ENCODE assay signal across 21 mouse cellular contexts in genomic region chr14:99205865-99206264, GRCm38 (mm10).
A peak's percentile ranks its signal among the peaks of the same experiment; 100 is the strongest.
DNase-seq lines count a peak whose midpoint lies in the region; ATAC-seq and TF ChIP-seq lines count a peak whose summit lies in the region.
"Had no signal": no experiment of that assay in that cellular context is flagged by ENCODE, and none has a peak within 500 bp of the region (broad histone marks: within the 10 kb centered on the region; RNA-seq: fewer than 3 reads in every experiment).

No protein-coding gene starts in this region.

- H3K9ac ChIP-seq in intestine, embryonic 16.5 days (ENCODE audit: low read depth, low read length) = no peak overlapping the region
- no peak overlapping the region for H3K9ac ChIP-seq in intestine, embryonic 15.5 days
- H3K9ac ChIP-seq in intestine, postnatal 0 days (ENCODE audit: low read depth, low read length) = no peak overlapping the region
- H3K9ac ChIP-seq in heart, embryonic 12.5 days = no peak overlapping the region
- no peak overlapping the region for H3K9ac ChIP-seq in forebrain, postnatal 0 days
- H3K9ac ChIP-seq: embryonic facial prominence, embryonic 12.5 days; forebrain, embryonic 12.5 days had no signal

- 0 out of 2 replicates have a peak, but pooled peaks cover 4% of the 10 kb centered on the region for H3K36me3 ChIP-seq in intestine, embryonic 16.5 days (ENCODE audit: control insufficient read depth, insufficient read depth, low read length)
- H3K36me3 ChIP-seq in intestine, embryonic 15.5 days = no peaks in the 10 kb centered on the region
- peaks cover 4% of the 10 kb centered on the region; the same call in 1 of the 2 replicates for H3K36me3 ChIP-seq in intestine, postnatal 0 days (ENCODE audit: control insufficient read depth, insufficient read depth)
- H3K36me3 ChIP-seq in heart, embryonic 12.5 days = peaks cover 15% of the 10 kb centered on the region
- H3K36me3 ChIP-seq in forebrain, postnatal 0 days (ENCODE audit: insufficient read depth) = no peaks in the 10 kb centered on the region

- 85% methylated on average over 2 of the region's 2 CpGs for WGBS in intestine, embryonic 16.5 days
- WGBS in intestine, embryonic 15.5 days = 82% methylated on average over 2 of the region's 2 CpGs
- 69% methylated on average over 2 of the region's 2 CpGs for WGBS in intestine, postnatal 0 days
- 90% methylated on average over 2 of the region's 2 CpGs for WGBS in heart, embryonic 12.5 days
- WGBS in forebrain, postnatal 0 days = 95% methylated on average over 2 of the region's 2 CpGs

- H3K4me3 ChIP-seq in intestine, embryonic 16.5 days (ENCODE audit: low read length) = no peak overlapping the region
- H3K4me3 ChIP-seq in intestine, embryonic 15.5 days (replicated peaks) = no peak overlapping the region
- no peak overlapping the region for H3K4me3 ChIP-seq in bone marrow macrophage, adult 2 months (ENCODE audit: insufficient read depth, low read length)
- H3K4me3 ChIP-seq in intestine, postnatal 0 days (ENCODE audit: low read depth, low read length) = no peak overlapping the region
- H3K4me3 ChIP-seq in layer of hippocampus, adult 2 months = no peak overlapping the region
- H3K4me3 ChIP-seq in heart, embryonic 12.5 days = no peak overlapping the region
- no peak overlapping the region for H3K4me3 ChIP-seq in forebrain, postnatal 0 days (ENCODE audit: low read depth, low read length)
- H3K4me3 ChIP-seq: embryonic facial prominence, embryonic 10.5 days; embryonic facial prominence, embryonic 12.5 days; erythroblast, embryonic 14.5 days; forebrain, embryonic 10.5 days; forebrain, embryonic 12.5 days had no signal

- peak; percentile 57 for ATAC-seq in intestine, embryonic 16.5 days
- no peak for ATAC-seq in intestine, embryonic 15.5 days
- peak; percentile 77 for ATAC-seq in intestine, postnatal 0 days
- ATAC-seq in heart, embryonic 12.5 days (ENCODE audit: insufficient number of reproducible peaks, low FRiP score) = no peak
- ATAC-seq in forebrain, postnatal 0 days = no peak
- ATAC-seq: forebrain, embryonic 14.5 days had no signal

- no peaks in the 10 kb centered on the region for H3K9me3 ChIP-seq in intestine, embryonic 16.5 days (ENCODE audit: control insufficient read depth, low read length)
- H3K9me3 ChIP-seq in intestine, embryonic 15.5 days = no peaks in the 10 kb centered on the region
- H3K9me3 ChIP-seq in intestine, postnatal 0 days (ENCODE audit: control insufficient read depth) = no peaks in the 10 kb centered on the region
- H3K9me3 ChIP-seq in heart, embryonic 12.5 days (replicated peaks) = no peaks in the 10 kb centered on the region
- no peaks in the 10 kb centered on the region for H3K9me3 ChIP-seq in forebrain, postnatal 0 days (ENCODE audit: low read length)
- H3K9me3 ChIP-seq: embryonic facial prominence, embryonic 10.5 days; embryonic facial prominence, embryonic 12.5 days; forebrain, embryonic 10.5 days; forebrain, embryonic 12.5 days had no signal

- no peaks in the 10 kb centered on the region for H3K4me1 ChIP-seq in intestine, embryonic 16.5 days (ENCODE audit: control insufficient read depth, insufficient read depth, low read length)
- H3K4me1 ChIP-seq in intestine, embryonic 15.5 days (replicated peaks) = no peaks in the 10 kb centered on the region
- H3K4me1 ChIP-seq in bone marrow macrophage, adult 2 months (ENCODE audit: control insufficient read depth, insufficient read depth, low read length) = peaks cover 5% of the 10 kb centered on the region
- no peaks in the 10 kb centered on the region for H3K4me1 ChIP-seq in intestine, postnatal 0 days (replicated peaks; ENCODE audit: control insufficient read depth, insufficient read depth, low read length)
- H3K4me1 ChIP-seq in heart, embryonic 12.5 days (replicated peaks) = no peaks in the 10 kb centered on the region
- H3K4me1 ChIP-seq in forebrain, postnatal 0 days (ENCODE audit: insufficient read depth) = no peaks in the 10 kb centered on the region
- H3K4me1 ChIP-seq: embryonic facial prominence, embryonic 10.5 days; embryonic facial prominence, embryonic 12.5 days; forebrain, embryonic 10.5 days; forebrain, embryonic 12.5 days had no signal

- no peak for DNase-seq in layer of hippocampus, adult 2 months (ENCODE audit: low spot score in 2 of 2)
- no peak for DNase-seq in forebrain, postnatal 0 days
- DNase-seq: adrenal gland, adult 2 months; adrenal gland, postnatal 10 days; adrenal gland, postnatal 25 days; cerebellum, adult 11-12 months; cerebellum, adult 2 months; cerebellum, adult 9-10 months; cerebellum, postnatal 10 days; cerebellum, postnatal 25 days had no signal

- no peak overlapping the region for H3K4me2 ChIP-seq in intestine, embryonic 16.5 days (ENCODE audit: low read depth, low read length)
- H3K4me2 ChIP-seq in intestine, embryonic 15.5 days (replicated peaks) = no peak overlapping the region
- H3K4me2 ChIP-seq in intestine, postnatal 0 days (replicated peaks; ENCODE audit: low read depth) = no peak overlapping the region
- H3K4me2 ChIP-seq in heart, embryonic 12.5 days = no peak overlapping the region
- H3K4me2 ChIP-seq in forebrain, postnatal 0 days (ENCODE audit: low read depth) = no peak overlapping the region
- H3K4me2 ChIP-seq: embryonic facial prominence, embryonic 12.5 days; forebrain, embryonic 12.5 days had no signal

- TF ChIP-seq POLR2A in bone marrow macrophage, adult 2 months (IDR thresholded peaks at IDR 0.05; ENCODE audit: borderline replicate concordance, low read depth, low read length) = no peak

- H3K27ac ChIP-seq in intestine, embryonic 16.5 days (ENCODE audit: low read length) = no peak overlapping the region
- no peak overlapping the region for H3K27ac ChIP-seq in intestine, embryonic 15.5 days
- peak overlapping the region; percentile 30; the same call in 1 of the 2 replicates for H3K27ac ChIP-seq in bone marrow macrophage, adult 2 months (ENCODE audit: insufficient read depth, low read depth, low read length)
- H3K27ac ChIP-seq in intestine, postnatal 0 days (ENCODE audit: low read depth, low read length) = 0 out of 2 replicates have a peak overlapping the region, but pooled peaks have one; percentile 64
- no peak overlapping the region for H3K27ac ChIP-seq in layer of hippocampus, adult 2 months
- H3K27ac ChIP-seq in heart, embryonic 12.5 days (ENCODE audit: poor library complexity, severe bottlenecking) = no peak overlapping the region
- no peak overlapping the region for H3K27ac ChIP-seq in forebrain, postnatal 0 days (ENCODE audit: low read depth, low read length)
- H3K27ac ChIP-seq: embryonic facial prominence, embryonic 10.5 days; embryonic facial prominence, embryonic 12.5 days; forebrain, embryonic 10.5 days; forebrain, embryonic 12.5 days had no signal

- H3K27me3 ChIP-seq in intestine, embryonic 16.5 days (replicated peaks; ENCODE audit: control insufficient read depth, insufficient read depth, low read length) = no peaks in the 10 kb centered on the region
- no peaks in the 10 kb centered on the region for H3K27me3 ChIP-seq in intestine, embryonic 15.5 days (replicated peaks)
- H3K27me3 ChIP-seq in intestine, postnatal 0 days (replicated peaks; ENCODE audit: control insufficient read depth, insufficient read depth, low read length) = no peaks in the 10 kb centered on the region
- H3K27me3 ChIP-seq in heart, embryonic 12.5 days (replicated peaks) = no peaks in the 10 kb centered on the region
- H3K27me3 ChIP-seq in forebrain, postnatal 0 days (ENCODE audit: insufficient read depth, low read length) = no peaks in the 10 kb centered on the region
- H3K27me3 ChIP-seq: embryonic facial prominence, embryonic 12.5 days; forebrain, embryonic 12.5 days had no signal

- no peak for TF ChIP-seq CTCF in bone marrow macrophage, adult 2 months (IDR thresholded peaks at IDR 0.05; ENCODE audit: low read depth, low read length)
- no peak for TF ChIP-seq CTCF in intestine, postnatal 0 days (IDR thresholded peaks at IDR 0.05; ENCODE audit: low read depth)
- no peak for TF ChIP-seq CTCF in layer of hippocampus, adult 2 months (conservative IDR thresholded peaks at IDR 0.05)
- no peak for TF ChIP-seq CTCF in forebrain, postnatal 0 days (IDR thresholded peaks at IDR 0.05; ENCODE audit: low read depth)

Comparison
In these comparisons a context has a peak if more than half of its experiments do, and no peak if none do; other contexts are left out.
1. ATAC-seq: peak in intestine, embryonic 16.5 days (single experiment) and intestine, postnatal 0 days (single experiment); none in intestine, embryonic 15.5 days (single experiment), heart, embryonic 12.5 days (single experiment) and forebrain, postnatal 0 days (single experiment).
2. H3K27ac ChIP-seq: peak in bone marrow macrophage, adult 2 months (single experiment) and intestine, postnatal 0 days (single experiment); none in intestine, embryonic 16.5 days (single experiment), intestine, embryonic 15.5 days (single experiment), layer of hippocampus, adult 2 months (single experiment), heart, embryonic 12.5 days (single experiment) and forebrain, postnatal 0 days (single experiment).